Mouse (Mus musculus): ENCODE data around the gene Lzts2. TPM values are rescaled to one million over a fixed set of nuclear protein-coding genes. Genes with fewer than 3 reads are reported as not detected.

Lzts2 gene
- total RNA-seq, 1 experiment = 31.9 TPM

DNA sequence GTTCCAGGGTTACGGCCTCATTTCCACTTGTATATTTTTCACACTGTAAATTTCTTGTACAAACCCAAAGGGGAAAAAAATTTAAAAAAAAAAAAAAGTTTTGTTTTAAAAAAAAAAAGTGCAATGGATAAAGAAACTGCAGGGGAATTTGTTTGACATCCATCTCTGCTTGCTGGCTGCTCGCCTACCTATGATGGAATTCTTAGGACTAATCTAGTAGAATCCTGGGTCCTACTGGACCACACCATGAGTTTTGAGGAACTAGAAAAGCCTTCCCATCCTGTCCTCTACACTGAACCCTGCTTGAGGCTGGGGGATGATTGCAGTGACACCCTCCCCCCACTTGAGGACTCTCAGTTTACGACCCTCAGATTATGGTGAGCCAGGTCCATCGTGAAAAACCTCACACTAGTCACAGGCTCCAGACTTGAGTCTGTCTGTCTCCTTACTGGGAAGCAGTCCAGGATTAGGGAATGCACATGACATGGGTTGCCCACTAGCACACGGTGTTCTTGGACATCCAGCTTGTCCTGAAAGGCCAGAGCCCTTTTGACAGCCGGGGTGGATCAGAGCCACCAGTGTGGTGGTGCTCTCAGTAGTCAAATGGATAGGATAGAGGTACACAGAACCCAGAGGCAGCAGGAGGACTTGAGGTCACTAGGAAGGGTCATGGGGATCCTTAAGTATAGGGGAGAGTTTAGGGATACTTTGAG, 12.9 kb downstream of the Lzts2 start:
- no peak for TF ChIP-seq ZNF384 (IDR thresholded peaks at IDR 0.05; ENCODE audit: low read depth, low read length)
- TF ChIP-seq MAFK (IDR thresholded peaks at IDR 0.05; ENCODE audit: insufficient read depth, low read depth, low read length) = no peak
- no peak for TF ChIP-seq HCFC1 (IDR thresholded peaks at IDR 0.05; ENCODE audit: borderline replicate concordance, insufficient read depth, low read length)
- TF ChIP-seq ZC3H11A (IDR thresholded peaks at IDR 0.05; ENCODE audit: borderline replicate concordance, low read depth, low read length) = no peak
- no peak for TF ChIP-seq CHD2 (IDR thresholded peaks at IDR 0.05; ENCODE audit: low read depth, low read length)
- Histone ChIP-seq H3K9me3 (ENCODE audit: control insufficient read depth, insufficient read depth, low read depth, low read length) (no peaks in the 10 kb centered on the region), H3K27ac (ENCODE audit: insufficient read depth, low read depth, low read length, poor library complexity, severe bottlenecking) (no peak overlapping the region), H3K4me3 (ENCODE audit: insufficient read depth in 1 of 2, low read depth in 1 of 2, low read length in 2 of 2, poor library complexity in 1 of 2, severe bottlenecking in 1 of 2) (no peak overlapping the region; a peak in 1 of 4 replicates), H3K4me1 (ENCODE audit: control insufficient read depth in 2 of 2, insufficient read depth in 2 of 2, low read length in 2 of 2, poor library complexity in 1 of 2) (peaks cover 8 to 47% of the 10 kb centered on the region in 2 experiments; a peak in 3 of 4 replicates), H3K36me3 (ENCODE audit: control insufficient read depth, insufficient read depth, low read length, poor library complexity, severe bottlenecking) (peaks cover 25% of the 10 kb centered on the region; the same call in 1 of the 2 replicates), H3K9ac (ENCODE audit: insufficient read depth, low read depth, low read length, poor library complexity, severe bottlenecking) (no peak overlapping the region)
- in situ Hi-C loops (cut with MboI; ENCODE audit: low sequenced_read_pairs in 2 of 2, unreplicated experiment in 2 of 2) = no loop called here
- DNase-seq (ENCODE audit: low read depth, low spot score) = no peak

DNA sequence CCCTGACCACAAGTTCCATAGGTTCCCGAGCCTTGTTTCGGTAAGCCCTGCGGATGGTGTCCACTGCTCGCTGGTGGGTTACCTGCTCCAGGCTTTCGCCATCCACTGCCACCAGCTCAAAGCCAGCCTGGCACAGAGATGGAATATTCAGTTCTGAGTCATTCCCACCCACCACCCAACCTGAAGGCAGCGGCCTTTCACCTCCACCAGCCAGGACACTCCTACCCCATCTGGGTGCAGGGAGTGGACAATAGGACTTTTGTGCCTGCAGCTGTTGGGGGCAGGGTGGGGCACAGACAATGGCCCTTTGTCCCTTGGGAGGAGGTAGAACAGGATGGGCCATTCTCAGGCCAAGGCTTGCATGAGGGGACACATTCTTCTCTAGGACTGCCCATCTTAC, 13.6 kb downstream of the Lzts2 start:
- Histone ChIP-seq H3K27ac (ENCODE audit: insufficient read depth, low read depth, low read length, poor library complexity, severe bottlenecking) (no peak overlapping the region), H3K4me1 (ENCODE audit: control insufficient read depth in 2 of 2, insufficient read depth in 2 of 2, low read length in 2 of 2, poor library complexity in 1 of 2) (peaks cover 8 to 49% of the 10 kb centered on the region in 2 experiments; a peak in 3 of 4 replicates), H3K9me3 (ENCODE audit: control insufficient read depth, insufficient read depth, low read depth, low read length) (no peaks in the 10 kb centered on the region), H3K36me3 (ENCODE audit: control insufficient read depth, insufficient read depth, low read length, poor library complexity, severe bottlenecking) (peaks cover 22% of the 10 kb centered on the region; the same call in 1 of the 2 replicates), H3K9ac (ENCODE audit: insufficient read depth, low read depth, low read length, poor library complexity, severe bottlenecking) (no peak overlapping the region), H3K4me3 (ENCODE audit: insufficient read depth in 1 of 2, low read depth in 1 of 2, low read length in 2 of 2, poor library complexity in 1 of 2, severe bottlenecking in 1 of 2) (no peak overlapping the region)
- in situ Hi-C loops (cut with MboI; ENCODE audit: low sequenced_read_pairs in 2 of 2, unreplicated experiment in 2 of 2) = no loop called here
- DNase-seq (ENCODE audit: low read depth, low spot score) = no peak
- no peak for TF ChIP-seq HCFC1 (IDR thresholded peaks at IDR 0.05; ENCODE audit: borderline replicate concordance, insufficient read depth, low read length)
- no peak for TF ChIP-seq ZNF384 (IDR thresholded peaks at IDR 0.05; ENCODE audit: low read depth, low read length)
- no peak for TF ChIP-seq MAFK (IDR thresholded peaks at IDR 0.05; ENCODE audit: insufficient read depth, low read depth, low read length)
- TF ChIP-seq CHD2 (IDR thresholded peaks at IDR 0.05; ENCODE audit: low read depth, low read length) = no peak
- TF ChIP-seq ZC3H11A (IDR thresholded peaks at IDR 0.05; ENCODE audit: borderline replicate concordance, low read depth, low read length) = no peak

- H3K4me1 ChIP-seq (ENCODE audit: control insufficient read depth in 2 of 2, insufficient read depth in 2 of 2, low read length in 2 of 2, poor library complexity in 1 of 2) = peaks cover 8 to 46% of the 10 kb centered on the region in 2 experiments; a peak in 3 of 4 replicates
These were observed 14.5 kb downstream of the Lzts2 start for GRCm38 (mm10) chr19:45028746-45029145.

DNA sequence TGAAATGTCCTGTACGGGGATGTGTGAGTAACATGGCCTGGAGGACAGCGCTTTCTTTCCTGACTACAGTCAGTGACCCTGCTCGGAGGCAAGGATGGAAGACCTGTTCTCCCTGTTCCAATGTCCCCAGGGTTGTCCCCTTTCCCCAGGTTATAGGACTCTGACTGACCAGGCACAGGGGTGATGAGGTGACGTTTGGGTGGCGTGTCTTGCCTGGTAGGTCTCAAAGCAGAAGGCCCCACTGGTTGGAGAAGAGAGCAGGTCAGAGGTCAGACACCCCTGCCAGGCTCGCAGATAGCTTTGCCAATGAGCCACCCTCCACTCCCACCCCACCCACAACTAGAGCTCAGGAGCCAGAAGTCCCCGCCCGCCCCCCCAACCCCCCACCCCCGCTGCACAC, 15.4 kb downstream of the Lzts2 start:
- Histone ChIP-seq H3K36me3 (ENCODE audit: control insufficient read depth, insufficient read depth, low read length, poor library complexity, severe bottlenecking) (peaks cover 17% of the 10 kb centered on the region; the same call in 1 of the 2 replicates), H3K9me3 (ENCODE audit: control insufficient read depth, insufficient read depth, low read depth, low read length) (no peaks in the 10 kb centered on the region), H3K9ac (ENCODE audit: insufficient read depth, low read depth, low read length, poor library complexity, severe bottlenecking) (no peak overlapping the region), H3K4me1 (ENCODE audit: control insufficient read depth in 2 of 2, insufficient read depth in 2 of 2, low read length in 2 of 2, poor library complexity in 1 of 2) (peaks cover 8 to 41% of the 10 kb centered on the region in 2 experiments; a peak in 3 of 4 replicates), H3K4me3 (ENCODE audit: insufficient read depth in 1 of 2, low read depth in 1 of 2, low read length in 2 of 2, poor library complexity in 1 of 2, severe bottlenecking in 1 of 2) (no peak overlapping the region), H3K27ac (ENCODE audit: insufficient read depth, low read depth, low read length, poor library complexity, severe bottlenecking) (no peak overlapping the region)
- TF ChIP-seq ZC3H11A (IDR thresholded peaks at IDR 0.05; ENCODE audit: borderline replicate concordance, low read depth, low read length) = no peak
- TF ChIP-seq MAFK (IDR thresholded peaks at IDR 0.05; ENCODE audit: insufficient read depth, low read depth, low read length) = no peak
- no peak for TF ChIP-seq ZNF384 (IDR thresholded peaks at IDR 0.05; ENCODE audit: low read depth, low read length)
- DNase-seq (ENCODE audit: low read depth, low spot score) = no peak
- in situ Hi-C loops (cut with MboI; ENCODE audit: low sequenced_read_pairs in 2 of 2, unreplicated experiment in 2 of 2) = no loop called here

More at GRCm38 (mm10) chr19:45028746-45029145, 14.5 kb downstream of the Lzts2 start:
- Histone ChIP-seq H3K9ac (ENCODE audit: insufficient read depth, low read depth, low read length, poor library complexity, severe bottlenecking) (no peak overlapping the region), H3K36me3 (ENCODE audit: control insufficient read depth, insufficient read depth, low read length, poor library complexity, severe bottlenecking) (peaks cover 19% of the 10 kb centered on the region; the same call in 1 of the 2 replicates), H3K27ac (ENCODE audit: insufficient read depth, low read depth, low read length, poor library complexity, severe bottlenecking) (no peak overlapping the region), H3K4me3 (ENCODE audit: insufficient read depth in 1 of 2, low read depth in 1 of 2, low read length in 2 of 2, poor library complexity in 1 of 2, severe bottlenecking in 1 of 2) (peak overlapping the region; percentile 19 to 28; a peak in 3 of 4 replicates), H3K9me3 (ENCODE audit: control insufficient read depth, insufficient read depth, low read depth, low read length) (no peaks in the 10 kb centered on the region)
- TF ChIP-seq HCFC1 (IDR thresholded peaks at IDR 0.05; ENCODE audit: borderline replicate concordance, insufficient read depth, low read length) = no peak
- no peak for TF ChIP-seq CHD2 (IDR thresholded peaks at IDR 0.05; ENCODE audit: low read depth, low read length)
- TF ChIP-seq ZNF384 (IDR thresholded peaks at IDR 0.05; ENCODE audit: low read depth, low read length) = no peak
- TF ChIP-seq ZC3H11A (IDR thresholded peaks at IDR 0.05; ENCODE audit: borderline replicate concordance, low read depth, low read length) = no peak
- TF ChIP-seq MAFK (IDR thresholded peaks at IDR 0.05; ENCODE audit: insufficient read depth, low read depth, low read length) = no peak
- in situ Hi-C loops (cut with MboI; ENCODE audit: low sequenced_read_pairs in 2 of 2, unreplicated experiment in 2 of 2) = no loop called here
- DNase-seq (ENCODE audit: low read depth, low spot score) = no peak

Measured in ES-E14 (cell line).